Mouse (Mus musculus) testis, adult 2 months (tissue): Measurements from ENCODE around the gene Ankfn1. TPM values are rescaled to one million over a fixed set of nuclear protein-coding genes. Genes with fewer than 3 reads are reported as not detected.

Source experiments
- H3K27ac ChIP-seq: fragments of 200-500 bp; 2 replicates; pipeline ENCODE4 v1.5.1; 2012; ENCODE audit warnings: low read depth, low read length; ENCODE audit not compliant: control insufficient read depth, insufficient read depth
- H3K27me3 ChIP-seq: fragments of 200-500 bp; 2 replicates; pipeline ENCODE4 v1.6.1; 2012; ENCODE audit warnings: mild to moderate bottlenecking, low read length, moderate library complexity; ENCODE audit not compliant: control insufficient read depth, insufficient read depth
- H3K36me3 ChIP-seq: fragments of 200-500 bp; 2 replicates; pipeline ENCODE4 v1.6.1; 2012; ENCODE audit warnings: mild to moderate bottlenecking, low read length; ENCODE audit not compliant: control insufficient read depth, insufficient read depth
- H3K4me1 ChIP-seq: fragments of 200-500 bp; 2 replicates; pipeline ENCODE4 v1.6.1; 2012; ENCODE audit warnings: low read length; ENCODE audit not compliant: control insufficient read depth, insufficient read depth
- H3K4me3 ChIP-seq: fragments of 200-500 bp; 2 replicates; pipeline ENCODE4 v1.5.1; 2012; ENCODE audit warnings: low read depth, mild to moderate bottlenecking, low read length, moderate library complexity, mixed read lengths; ENCODE audit not compliant: control insufficient read depth
- CTCF ChIP-seq: fragments of 200-500 bp; IDR thresholded peaks from 2 replicates; pipeline ENCODE4 v1.5.1; 2012; ENCODE audit warnings: low read depth, mild to moderate bottlenecking, inconsistent platforms, low read length, moderate library complexity; ENCODE audit not compliant: control insufficient read depth, insufficient read depth, insufficient replicate concordance
- POLR2A ChIP-seq: fragments of 200-500 bp; IDR thresholded peaks from 2 replicates; pipeline ENCODE4 v1.6.1; 2012; ENCODE audit warnings: low read depth, mild to moderate bottlenecking, inconsistent platforms, low read length, moderate library complexity; ENCODE audit not compliant: control insufficient read depth
- polyA plus RNA-seq: library from polyadenylated mRNA; depleted of rRNA; stranded (reverse); fragments of >200 nt; gene quantifications from 2 replicates; pipeline ENCODE4 v1.2.3, GENCODE M21; 2012

The Ankfn1 gene
- polyA plus RNA-seq, 1 experiment, result 6.6 TPM

GRCm38 (mm10) chr11:89454702-89455101 is 322.8 kb downstream of the Ankfn1 start:
- Histone ChIP-seq H3K4me1 (no peaks in the 10 kb centered on the region), H3K36me3 (no peaks in the 10 kb centered on the region), H3K4me3 (no peak overlapping the region), H3K27ac (no peak overlapping the region), H3K27me3 (no peaks in the 10 kb centered on the region)
- TF ChIP-seq CTCF (no peak), POLR2A (no peak)

GRCm38 (mm10) chr11:89452862-89453261 is 324.6 kb downstream of the Ankfn1 start:
- no peaks in the 10 kb centered on the region for H3K4me1 ChIP-seq
- H3K27me3 ChIP-seq, result no peaks in the 10 kb centered on the region
- no peak overlapping the region for H3K4me3 ChIP-seq
- TF ChIP-seq POLR2A (no peak), CTCF (no peak)
- H3K27ac ChIP-seq, result no peak overlapping the region
- no peaks in the 10 kb centered on the region for H3K36me3 ChIP-seq

- Histone ChIP-seq H3K36me3 (no peaks in the 10 kb centered on the region), H3K27me3 (no peaks in the 10 kb centered on the region), H3K4me1 (no peaks in the 10 kb centered on the region), H3K27ac (no peak overlapping the region), H3K4me3 (no peak overlapping the region)
- TF ChIP-seq CTCF, result no peak
- TF ChIP-seq POLR2A, result no peak
Measured at GRCm38 (mm10) chr11:89450406-89450805, 327.0 kb downstream of the Ankfn1 start.

GRCm38 (mm10) chr11:89448986-89449385 is 328.5 kb downstream of the Ankfn1 start:
- no peaks in the 10 kb centered on the region for H3K27me3 ChIP-seq
- TF ChIP-seq POLR2A (no peak), CTCF (no peak)
- H3K36me3 ChIP-seq, result no peaks in the 10 kb centered on the region
- no peak overlapping the region for H3K4me3 ChIP-seq
- H3K4me1 ChIP-seq, result no peaks in the 10 kb centered on the region
- H3K27ac ChIP-seq, result no peak overlapping the region

GRCm38 (mm10) chr11:89447477-89447876 is 330.0 kb downstream of the Ankfn1 start:
- TF ChIP-seq POLR2A (no peak), CTCF (no peak)

GRCm38 (mm10) chr11:89440566-89440965 is 336.9 kb downstream of the Ankfn1 start:
- TF ChIP-seq CTCF, result no peak
- no peak for TF ChIP-seq POLR2A
- Histone ChIP-seq H3K4me1 (no peaks in the 10 kb centered on the region), H3K27me3 (no peaks in the 10 kb centered on the region), H3K27ac (no peak overlapping the region), H3K36me3 (no peaks in the 10 kb centered on the region), H3K4me3 (no peak overlapping the region)

More at GRCm38 (mm10) chr11:89447477-89447876, 330.0 kb downstream of the Ankfn1 start:
- Histone ChIP-seq H3K27ac (no peak overlapping the region), H3K36me3 (no peaks in the 10 kb centered on the region), H3K4me1 (no peaks in the 10 kb centered on the region), H3K4me3 (no peak overlapping the region), H3K27me3 (no peaks in the 10 kb centered on the region)

- no peak; the same call in 1 of the 2 replicates for TF ChIP-seq CTCF
- TF ChIP-seq POLR2A, result no peak
- H3K4me1 ChIP-seq, result peaks cover 2% of the 10 kb centered on the region; the same call in 1 of the 2 replicates
- no peaks in the 10 kb centered on the region for H3K36me3 ChIP-seq
- H3K27ac ChIP-seq, result no peak overlapping the region
- no peak overlapping the region for H3K4me3 ChIP-seq
- H3K27me3 ChIP-seq, result no peaks in the 10 kb centered on the region
Measured at GRCm38 (mm10) chr11:89424358-89424757, 353.1 kb downstream of the Ankfn1 start.

GRCm38 (mm10) chr11:89422637-89423036 is 354.8 kb downstream of the Ankfn1 start:
- Histone ChIP-seq H3K4me1 (peaks cover 2% of the 10 kb centered on the region; the same call in 1 of the 2 replicates), H3K36me3 (no peaks in the 10 kb centered on the region), H3K27ac (no peak overlapping the region), H3K4me3 (no peak overlapping the region), H3K27me3 (no peaks in the 10 kb centered on the region)
- TF ChIP-seq POLR2A (no peak), CTCF (no peak)
